Mouse (Mus musculus) brain, embryonic 18.5 days (tissue): Measurements from ENCODE around the gene Tbc1d14.

Experiments
- DNase-seq: peaks from one replicate; pipeline ENCODE4 v3.0.0-alpha.2; 2012; ENCODE audit warnings: low read depth, low spot score

Gene Tbc1d14

DNA sequence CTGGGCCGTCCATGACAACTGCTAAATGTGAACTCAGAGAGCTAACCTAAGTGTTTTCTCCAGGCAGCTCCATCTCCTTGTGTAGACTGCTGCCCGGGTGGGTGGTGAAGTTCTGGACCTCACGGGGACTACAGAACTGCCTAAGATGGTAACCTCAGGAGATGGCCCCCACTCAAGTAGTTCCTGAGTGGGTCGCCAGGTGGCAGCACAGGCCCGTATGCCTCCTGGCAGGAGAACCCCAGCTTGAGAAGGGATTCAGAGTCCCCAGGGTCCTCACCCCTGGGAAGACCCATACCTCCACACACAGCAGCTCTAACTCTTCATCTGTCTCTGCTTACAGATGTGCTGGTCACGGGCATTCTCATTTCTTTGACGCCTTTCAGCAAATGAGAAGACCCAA lies 130.3 kb downstream of the Tbc1d14 start:
- DNase-seq: no peak

DNA sequence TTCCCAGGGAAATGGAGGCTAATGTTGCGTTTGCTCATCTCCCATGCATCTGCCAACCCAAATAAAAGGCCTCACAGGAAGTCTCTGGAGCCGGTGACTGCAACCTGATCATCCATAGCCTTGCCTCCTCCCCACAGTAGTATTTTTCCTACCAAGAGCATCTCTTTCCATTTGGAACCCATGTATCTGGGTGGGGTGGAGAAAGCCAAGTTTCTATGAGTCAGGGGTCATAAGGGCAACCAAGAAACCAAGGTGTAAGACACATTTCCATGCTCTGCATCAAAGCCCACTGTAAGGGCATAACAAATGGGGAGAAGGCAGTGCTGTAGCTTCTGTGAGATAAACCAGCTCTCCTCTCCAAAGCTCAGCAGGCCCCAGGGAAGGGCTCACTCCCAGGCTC lies 131.8 kb downstream of the Tbc1d14 start:
- DNase-seq: no peak

DNA sequence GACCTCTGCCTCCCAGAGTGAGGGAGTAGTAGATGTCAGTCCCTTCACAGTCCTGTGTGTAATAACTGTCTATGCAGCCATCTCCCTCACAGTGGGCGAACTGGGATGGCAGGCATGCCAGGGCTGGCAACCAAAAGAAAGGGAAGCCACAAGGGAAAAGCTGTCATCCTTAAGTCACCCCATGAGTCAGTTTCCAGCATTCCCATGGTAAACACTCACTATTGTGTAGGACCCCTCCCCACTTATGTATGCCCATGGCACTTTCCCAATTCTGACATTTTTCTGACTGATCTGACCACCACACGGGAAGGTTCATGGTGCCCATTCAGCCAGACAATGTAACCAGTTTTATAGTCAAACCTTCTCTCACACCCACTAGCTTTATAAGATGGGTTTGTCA lies 132.4 kb downstream of the Tbc1d14 start:
- DNase-seq: no peak

DNA sequence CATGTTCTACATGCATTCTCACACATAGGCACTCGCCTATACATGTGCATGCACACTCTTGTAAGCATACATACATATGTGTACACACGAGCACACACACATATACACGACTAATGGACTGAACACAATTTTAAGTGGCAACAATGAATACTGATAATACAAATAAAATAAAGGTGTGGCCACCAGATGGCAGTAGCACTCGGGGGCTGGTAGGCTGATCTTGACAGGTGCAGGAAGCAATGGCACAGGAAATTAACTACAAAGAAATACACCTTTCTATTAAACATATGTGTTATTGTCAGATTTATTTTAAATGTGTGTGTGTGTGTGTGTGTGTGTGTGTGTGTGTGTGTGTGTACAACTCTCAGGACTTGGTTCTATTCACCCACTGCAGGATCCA lies 134.2 kb downstream of the Tbc1d14 start:
- DNase-seq: no peak

DNA sequence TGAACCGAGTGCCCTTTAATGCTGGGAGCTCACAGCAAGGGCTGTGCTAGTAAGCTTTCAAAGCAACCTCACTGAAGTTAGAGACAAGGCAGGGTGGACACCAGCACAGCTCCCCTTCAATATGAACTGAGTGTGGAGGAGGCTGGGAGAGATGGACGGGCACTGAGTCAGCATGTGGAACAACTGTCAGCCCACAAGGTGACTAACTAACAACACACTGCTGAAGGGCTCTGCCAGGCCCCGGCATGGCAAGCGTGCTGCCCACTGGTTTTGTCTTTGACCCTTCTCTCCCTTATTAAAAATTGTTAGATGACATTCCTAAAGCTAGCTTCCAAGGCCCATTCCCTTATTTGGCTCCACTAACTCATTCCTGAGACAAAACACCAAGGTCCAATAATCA lies 135.4 kb downstream of the Tbc1d14 start:
- no peak for DNase-seq

DNA sequence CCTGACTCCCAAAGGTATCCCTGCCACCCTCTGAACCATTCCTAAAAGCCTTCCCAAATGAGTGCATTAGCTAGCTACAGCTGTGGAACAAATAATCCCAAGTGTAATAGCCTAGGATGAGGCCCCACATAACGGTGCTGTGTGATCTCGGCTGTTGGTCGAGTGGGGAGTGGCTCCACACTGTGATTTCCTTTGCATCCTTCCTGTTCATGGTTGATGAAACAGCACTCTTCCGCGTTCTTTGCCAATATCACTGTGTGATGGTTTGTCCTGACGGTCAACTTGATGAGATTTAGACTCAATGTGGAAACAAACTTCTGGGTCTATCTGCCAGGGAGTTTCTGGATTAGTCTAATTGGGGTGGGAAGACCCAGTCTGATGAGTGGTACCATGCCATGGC lies 140.3 kb downstream of the Tbc1d14 start:
- DNase-seq: no peak

DNA sequence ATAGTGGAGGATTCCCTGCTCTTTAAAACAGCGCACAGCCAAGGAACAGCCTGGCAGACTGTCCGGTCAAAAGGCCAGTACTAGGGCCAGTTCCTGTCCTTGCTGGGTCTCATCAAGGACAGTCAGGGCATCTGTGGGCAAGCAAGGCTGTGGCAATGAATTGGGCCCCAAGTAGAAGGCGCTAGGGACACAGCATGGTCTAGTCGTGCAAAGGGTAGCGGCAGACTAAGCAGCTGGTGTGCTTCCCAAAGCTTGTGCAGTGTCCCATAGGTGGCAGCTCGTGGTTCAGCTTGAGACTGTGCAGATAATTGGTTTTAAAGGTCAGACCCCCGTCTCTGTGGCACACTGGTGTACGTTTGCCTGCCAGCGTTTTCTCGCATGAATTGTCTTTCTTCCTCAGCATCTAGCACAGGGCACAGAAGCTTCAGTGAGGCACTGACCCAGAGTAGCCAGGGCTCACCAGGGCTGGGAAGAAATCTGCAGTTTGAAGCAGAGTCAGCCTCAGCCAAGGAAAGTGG lies 141.1 kb downstream of the Tbc1d14 start:
- no peak for DNase-seq

DNA sequence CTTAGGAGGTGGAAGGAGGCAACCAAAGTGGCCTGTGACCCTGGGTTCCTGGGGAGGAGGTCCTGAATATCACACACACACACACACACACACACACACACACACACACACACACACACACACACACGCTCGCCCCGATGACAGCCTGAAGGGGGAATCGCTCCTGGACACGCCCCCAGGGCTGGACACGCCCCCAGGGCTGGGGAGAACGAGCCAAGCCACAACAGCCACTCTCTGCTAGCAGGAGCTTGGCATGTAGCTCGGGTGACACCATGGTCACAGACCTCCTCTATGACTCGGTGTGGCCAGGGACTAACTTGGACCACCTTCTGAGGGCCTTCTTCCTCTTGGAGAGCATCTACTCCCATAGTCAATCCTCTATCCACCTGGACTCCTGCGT lies 142.0 kb downstream of the Tbc1d14 start:
- no peak for DNase-seq

DNA sequence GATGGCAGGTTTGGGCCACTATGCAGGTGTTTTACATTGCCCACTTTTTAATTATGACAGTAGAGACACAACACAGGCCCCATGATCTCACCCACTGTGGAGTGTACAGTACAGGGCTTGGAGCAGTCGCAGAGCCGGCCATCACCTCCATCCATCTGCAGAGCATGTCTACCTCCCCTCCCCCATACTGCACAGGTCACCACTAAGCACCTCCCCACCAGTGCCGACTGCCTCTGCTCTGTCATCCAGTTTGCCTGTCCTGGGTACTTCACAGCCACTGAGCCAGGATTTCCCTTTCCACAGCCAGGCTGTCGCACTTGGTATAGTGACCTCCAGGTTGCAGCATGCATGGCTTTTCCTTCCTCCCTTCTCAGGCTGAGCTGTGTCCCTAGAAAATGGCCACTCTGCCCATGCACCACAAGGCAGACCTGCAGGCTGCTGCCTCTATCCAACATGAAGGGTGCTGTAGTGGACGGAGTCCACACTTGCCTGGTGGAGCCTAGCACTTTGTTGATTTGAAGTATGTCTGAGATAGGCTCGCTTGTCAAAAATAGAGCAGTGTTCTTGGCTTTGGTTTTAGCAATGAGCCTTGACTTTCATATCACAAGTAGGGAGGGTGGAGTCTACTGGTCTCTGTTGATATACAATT lies 143.2 kb downstream of the Tbc1d14 start:
- DNase-seq: no peak

DNA sequence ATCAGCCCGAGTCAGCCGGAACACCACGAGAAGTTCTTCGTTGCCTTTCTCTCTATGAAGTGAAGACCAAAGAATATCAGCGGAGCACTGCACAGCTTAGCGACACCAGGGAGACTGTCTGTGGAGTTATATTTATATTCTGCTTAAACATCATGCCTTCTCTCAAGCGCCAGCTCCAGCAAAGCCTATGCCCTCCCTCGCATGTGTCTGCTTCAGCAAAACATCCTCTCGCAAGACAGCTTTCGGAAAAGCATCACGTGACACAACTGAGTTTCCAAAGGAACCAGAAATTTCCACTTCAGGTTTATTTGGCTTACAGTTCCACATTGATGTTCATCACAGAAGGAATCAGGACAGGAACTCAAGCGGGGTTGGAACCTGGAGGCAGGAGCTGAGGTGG lies 145.2 kb downstream of the Tbc1d14 start:
- DNase-seq: no peak

DNA sequence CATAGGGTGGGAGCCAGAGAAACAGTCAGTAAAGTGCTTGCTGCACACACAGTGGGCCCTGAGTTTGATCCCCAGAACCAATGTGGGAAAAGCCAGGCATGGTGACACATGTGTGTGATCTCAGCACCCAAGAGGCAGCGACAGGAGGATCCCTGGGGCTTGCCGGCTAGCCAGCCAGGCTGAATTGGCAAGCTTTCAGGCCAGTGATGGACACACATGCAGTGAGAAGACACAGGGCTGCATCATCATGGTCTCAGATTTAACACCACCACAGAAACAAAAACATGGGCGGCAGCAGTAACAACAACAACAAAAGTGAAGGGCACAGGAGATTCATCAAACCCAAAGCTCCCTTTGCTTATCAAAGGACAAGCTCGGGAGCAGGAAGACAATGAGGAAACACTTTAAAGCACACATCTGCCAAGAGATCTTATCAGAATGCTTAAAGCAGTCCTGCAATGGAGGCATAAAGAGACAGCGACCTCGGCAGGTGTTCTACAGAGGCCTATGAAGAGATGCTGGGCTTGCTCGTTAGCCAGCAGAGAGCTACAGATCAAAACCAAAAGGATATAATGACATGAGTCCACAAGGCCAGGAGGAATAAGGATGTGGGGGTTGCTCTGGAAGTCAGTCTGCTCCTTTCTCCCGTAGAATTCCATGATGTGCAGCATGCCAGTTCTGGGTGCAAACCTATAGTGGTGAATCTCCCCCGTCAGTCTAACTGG lies 146.7 kb downstream of the Tbc1d14 start:
- DNase-seq: no peak

DNA sequence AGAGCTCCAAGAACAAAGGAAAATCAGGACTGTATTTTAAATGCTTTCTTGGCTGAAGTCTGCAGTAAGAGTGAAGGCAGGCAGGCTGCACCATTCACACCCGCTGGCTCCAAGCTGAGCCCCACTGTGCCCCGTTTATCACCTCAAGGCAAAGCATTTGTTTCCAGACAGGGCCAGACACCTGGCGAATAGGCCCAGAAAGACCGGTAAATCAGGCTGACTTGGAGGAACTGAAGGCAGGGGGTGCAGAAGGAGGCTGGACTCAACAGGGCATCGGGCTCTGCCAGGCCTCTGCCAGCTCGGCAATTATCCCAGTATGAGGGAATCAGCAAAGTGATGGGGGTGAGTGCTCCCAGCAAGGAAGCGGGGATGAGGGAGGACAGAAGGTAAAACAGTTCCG lies 148.0 kb downstream of the Tbc1d14 start:
- no peak for DNase-seq

DNA sequence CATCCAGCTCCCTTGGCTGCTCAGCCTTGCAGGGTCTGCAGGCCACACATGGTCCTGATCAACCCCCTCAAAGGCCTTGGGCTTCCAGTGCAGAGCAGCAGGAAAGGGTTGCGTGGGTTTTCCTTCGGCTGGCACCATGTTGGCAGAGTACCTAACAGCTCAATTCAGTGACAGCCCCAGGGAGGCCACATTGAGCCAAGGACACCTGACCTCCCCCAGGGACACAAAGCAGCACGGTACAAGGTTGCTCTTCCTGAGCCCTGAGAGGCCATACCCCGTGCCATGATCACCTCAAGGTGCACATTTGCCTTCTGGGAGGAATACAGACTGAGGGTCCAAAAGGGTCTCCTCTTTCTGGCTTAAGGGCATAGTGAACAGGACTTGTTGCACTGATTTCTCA lies 148.5 kb downstream of the Tbc1d14 start:
- DNase-seq: no peak

DNA sequence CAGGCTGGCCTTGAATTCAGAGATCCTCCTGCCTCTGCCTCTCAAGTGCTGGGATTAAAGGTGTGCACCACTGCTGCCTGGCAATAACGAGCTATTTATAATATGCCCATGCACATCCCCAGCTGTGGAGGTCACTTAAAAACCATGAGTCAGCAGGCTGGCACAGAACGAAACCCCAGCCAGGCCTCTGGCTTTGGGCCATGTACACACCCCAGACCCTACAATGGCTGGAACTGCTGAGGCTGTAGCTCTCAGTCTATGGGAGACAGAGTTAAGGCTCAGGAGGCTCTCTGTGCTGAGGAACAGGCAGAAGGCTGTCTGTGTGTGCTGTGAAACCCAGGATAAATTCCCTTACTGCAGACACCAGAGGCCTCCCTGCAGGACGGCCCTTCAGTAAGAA lies 152.3 kb downstream of the Tbc1d14 start:
- DNase-seq: no peak
